Mouse (Mus musculus): ENCODE results near the gene Cbr4.

- TF ChIP-seq POLR2A (IDR thresholded peaks at IDR 0.05; ENCODE audit: low read depth, low read length) (no peak), CTCF (IDR thresholded peaks at IDR 0.05; ENCODE audit: extremely low read depth, insufficient read length, insufficient replicate concordance, low read depth, low read length) (no peak)
Observed at GRCm38 (mm10) chr8:61444358-61444757, 43.2 kb upstream of the Cbr4 start.

All from small intestine, adult 2 months (tissue).